Mouse (Mus musculus) stomach, postnatal 0 days (tissue): ENCODE measurements around the gene Hist1h2ba. TPM values are rescaled to one million over a fixed set of nuclear protein-coding genes. Genes with fewer than 3 reads are reported as not detected.
A peak's percentile ranks its signal among the peaks of the same experiment; 100 is the strongest.

Source experiments
- ATAC-seq: fragments of 200-750 bp; cut with Nextera tagmentation; 2 replicates; pipeline ENCODE4 v1.8.0; 2017; ENCODE audit not compliant: low FRiP score, low TSS enrichment
- DNase-seq: peaks from one replicate; pipeline ENCODE4 v3.0.0-alpha.2; 2016; ENCODE audit warnings: low spot score
- H3K27ac ChIP-seq: fragments of 300-500 bp; sonication (generic); replicated peaks from 2 replicates; pipeline ENCODE4 v1.5.1; 2014; ENCODE audit warnings: mild to moderate bottlenecking, control low read depth
- H3K27me3 ChIP-seq: fragments of 300-500 bp; sonication (generic); 2 replicates; pipeline ENCODE4 v1.6.1; 2014; ENCODE audit warnings: low read length; ENCODE audit not compliant: control insufficient read depth, insufficient read depth
- H3K36me3 ChIP-seq: fragments of 300-500 bp; sonication (generic); 2 replicates; pipeline ENCODE4 v1.6.1; 2014; ENCODE audit warnings: low read length, mixed read lengths; ENCODE audit not compliant: control insufficient read depth, insufficient read depth
- H3K4me1 ChIP-seq: fragments of 300-500 bp; sonication (generic); replicated peaks from 2 replicates; pipeline ENCODE4 v1.6.1; 2014; ENCODE audit warnings: antibody characterized with exemption; ENCODE audit not compliant: control insufficient read depth, insufficient read depth
- H3K4me2 ChIP-seq: fragments of 300-500 bp; sonication (generic); replicated peaks from 2 replicates; pipeline ENCODE4 v1.6.1; 2014; ENCODE audit warnings: low read depth, mild to moderate bottlenecking, control low read depth, moderate library complexity
- H3K4me3 ChIP-seq: fragments of 300-500 bp; sonication (generic); 2 replicates; pipeline ENCODE4 v1.5.1; 2014; ENCODE audit warnings: low read depth, low read length, control low read depth
- H3K9ac ChIP-seq: fragments of 300-500 bp; sonication (generic); 2 replicates; pipeline ENCODE4 v1.6.1; 2014; ENCODE audit warnings: mild to moderate bottlenecking, low read length, control low read depth, mixed read lengths
- H3K9me3 ChIP-seq: fragments of 300-500 bp; sonication (generic); 2 replicates; pipeline ENCODE4 v1.6.1; 2016; ENCODE audit warnings: low read length; ENCODE audit not compliant: control insufficient read depth
- CTCF ChIP-seq: IDR thresholded peaks from 2 replicates; pipeline ENCODE4 v1.5.1; 2016; ENCODE audit warnings: antibody characterized with exemption, low read depth, mild to moderate bottlenecking, moderate library complexity
- EP300 ChIP-seq: optimal IDR thresholded peaks from 2 replicates; pipeline ENCODE3; 2016; ENCODE audit warnings: antibody characterized with exemption
- WGBS: fragments of 180-500 bp; shearing (Covaris S2); extraction: QIAGEN DNeasy Blood & Tissue Kit; methylation state at CpG from one replicate; pipeline ENCODE4 v1.1.7; 2014; 5-methylcytosine and 5-hydroxymethylcytosine counted together
- microRNA-seq: library from miRNA; unstranded; fragments of <30 nt; microRNA quantifications from one replicate; pipeline ENCODE4, GENCODE M21; 2016
- polyA plus RNA-seq: library from polyadenylated mRNA; unstranded; fragments of >200 nt; fragmentation: Nextera tagmentation; extraction: Ambion mirVana; gene quantifications from 2 replicates; pipeline ENCODE4 v1.2.1, GENCODE M21; 2015

Gene Hist1h2ba
- polyA plus RNA-seq, 1 experiment from 2014 or later, result not detected

DNA sequence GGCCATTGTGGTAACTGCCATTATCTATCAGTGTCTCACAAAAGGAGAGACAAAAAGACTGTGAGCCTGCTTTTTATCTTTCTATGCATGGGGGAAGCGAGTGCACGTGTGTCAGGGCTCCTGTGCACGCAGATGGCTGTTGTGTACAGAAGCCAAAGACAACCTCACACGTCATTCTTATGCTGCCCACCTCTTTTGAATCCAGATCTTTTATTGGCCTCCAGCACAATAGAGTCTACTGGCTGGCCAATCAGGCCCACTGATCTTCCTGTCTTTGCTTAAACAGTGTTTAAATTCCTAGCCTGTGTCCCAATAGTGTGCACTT, 40.7 kb downstream of the Hist1h2ba start:
- H3K27me3 ChIP-seq, result no peaks in the 10 kb centered on the region
- H3K27ac ChIP-seq, result no peak overlapping the region
- ATAC-seq (no peak), DNase-seq (no peak)
- 52% methylated on average over 4 of the region's 4 CpGs for WGBS
- no peak overlapping the region for H3K9ac ChIP-seq
- H3K36me3 ChIP-seq, result no peaks in the 10 kb centered on the region
- TF ChIP-seq EP300, result no peak
- no peak for TF ChIP-seq CTCF
- H3K4me1 ChIP-seq, result no peaks in the 10 kb centered on the region
- H3K9me3 ChIP-seq, result no peaks in the 10 kb centered on the region
- H3K4me2 ChIP-seq, result no peak overlapping the region
- H3K4me3 ChIP-seq, result no peak overlapping the region

- no peak overlapping the region for H3K4me3 ChIP-seq
- no peak for DNase-seq
- H3K4me2 ChIP-seq, result no peak overlapping the region
- no peak for TF ChIP-seq CTCF
- TF ChIP-seq EP300, result no peak
- no peaks in the 10 kb centered on the region for H3K4me1 ChIP-seq
- no peaks in the 10 kb centered on the region for H3K9me3 ChIP-seq
- no peak overlapping the region for H3K27ac ChIP-seq
- ATAC-seq, result no peak
- H3K27me3 ChIP-seq, result no peaks in the 10 kb centered on the region
- 35% methylated on average over 9 of the region's 9 CpGs for WGBS
- no peaks in the 10 kb centered on the region for H3K36me3 ChIP-seq
- no peak overlapping the region for H3K9ac ChIP-seq
Observed at GRCm38 (mm10) chr13:23892592-23893268, 41.2 kb downstream of the Hist1h2ba start.

- Histone ChIP-seq H3K27ac (no peak overlapping the region), H3K4me1 (no peaks in the 10 kb centered on the region), H3K36me3 (no peaks in the 10 kb centered on the region), H3K4me2 (no peak overlapping the region), H3K9ac (no peak overlapping the region), H3K27me3 (no peaks in the 10 kb centered on the region), H3K4me3 (no peak overlapping the region), H3K9me3 (no peaks in the 10 kb centered on the region)
- ATAC-seq (no peak), DNase-seq (no peak)
- TF ChIP-seq EP300 (no peak), CTCF (no peak)
- WGBS, result 40% methylated on average over 6 of the region's 6 CpGs
Observed at GRCm38 (mm10) chr13:23889011-23889605, 44.8 kb downstream of the Hist1h2ba start.

GRCm38 (mm10) chr13:23887026-23887725, 46.8 kb downstream of the Hist1h2ba start:
- Histone ChIP-seq H3K9me3 (no peaks in the 10 kb centered on the region), H3K36me3 (no peaks in the 10 kb centered on the region), H3K4me3 (no peak overlapping the region), H3K27ac (no peak overlapping the region), H3K4me2 (no peak overlapping the region), H3K27me3 (no peaks in the 10 kb centered on the region), H3K4me1 (no peaks in the 10 kb centered on the region), H3K9ac (no peak overlapping the region)
- no peak for TF ChIP-seq EP300
- TF ChIP-seq CTCF, result no peak
- WGBS, result 78% methylated on average over 3 of the region's 3 CpGs
- no peak for DNase-seq
- ATAC-seq, result no peak

GRCm38 (mm10) chr13:23885540-23885939, 48.4 kb downstream of the Hist1h2ba start:
- WGBS, result 34% methylated on average over 2 of the region's 2 CpGs
- ATAC-seq (no peak), DNase-seq (peak; percentile 24)
- no peak overlapping the region for H3K4me3 ChIP-seq
- H3K36me3 ChIP-seq, result no peaks in the 10 kb centered on the region
- no peak overlapping the region for H3K9ac ChIP-seq
- H3K4me1 ChIP-seq, result no peaks in the 10 kb centered on the region
- no peaks in the 10 kb centered on the region for H3K27me3 ChIP-seq
- TF ChIP-seq CTCF (peak; percentile 70), EP300 (no peak)
- no peak overlapping the region for H3K4me2 ChIP-seq
- H3K9me3 ChIP-seq, result no peaks in the 10 kb centered on the region
- H3K27ac ChIP-seq, result no peak overlapping the region

Small RNA genes lying within 50 kb of the gene (microRNA-seq; reads per million reads assigned to microRNA genes)
- not detected for gene Gm44344

Other genes with a start within 250 kb of the Hist1h2ba start
- gene Hist1h2bc, start 250.0 kb downstream of the Hist1h2ba start, polyA plus RNA-seq, result 105 and 115 TPM in 2 replicates
- gene Hist1h1t, start 238.3 kb downstream of the Hist1h2ba start, polyA plus RNA-seq, result not detected in 2 replicates
- 2.1 and 3.2 TPM in 2 replicates for gene Hist1h4c, start 235.7 kb downstream of the Hist1h2ba start, polyA plus RNA-seq
- 11.2 and 12.9 TPM in 2 replicates for gene Hfe, start 223.3 kb downstream of the Hist1h2ba start, polyA plus RNA-seq
- 96.1 and 104 TPM in 2 replicates for gene Hist1h1c, start 195.3 kb downstream of the Hist1h2ba start, polyA plus RNA-seq
- 1.2 and 1.8 TPM in 2 replicates for gene Hist1h3c, start 188.6 kb downstream of the Hist1h2ba start, polyA plus RNA-seq
- 0.40 and 0.91 TPM in 2 replicates for gene Hist1h2bb, start 187.4 kb downstream of the Hist1h2ba start, polyA plus RNA-seq
- 7.3 and 15.7 TPM in 2 replicates for gene Hist1h2ab, start 183.0 kb downstream of the Hist1h2ba start, polyA plus RNA-seq
- gene Hist1h3b, start 181.9 kb downstream of the Hist1h2ba start, polyA plus RNA-seq, result 3.9 and 6.7 TPM in 2 replicates
- gene Hist1h4b, start 177.1 kb downstream of the Hist1h2ba start, polyA plus RNA-seq, result 0.46 and 2.0 TPM in 2 replicates
- gene Hist1h4a, start 172.9 kb downstream of the Hist1h2ba start, polyA plus RNA-seq, result 0.34 and 0.80 TPM in 2 replicates
- gene Hist1h3a, start 171.8 kb downstream of the Hist1h2ba start, polyA plus RNA-seq, result 1.9 and 3.7 TPM in 2 replicates
- 0.64 and 1.4 TPM in 2 replicates for gene Hist1h1a, start 170.5 kb downstream of the Hist1h2ba start, polyA plus RNA-seq
- 0.18 and 0.29 TPM in 2 replicates for gene Trim38, start 164.2 kb downstream of the Hist1h2ba start, polyA plus RNA-seq
- 0.59 and 0.61 TPM in 2 replicates for gene Slc17a2, start 127.2 kb downstream of the Hist1h2ba start, polyA plus RNA-seq
- gene Slc17a3, start 94.7 kb downstream of the Hist1h2ba start, polyA plus RNA-seq, result not detected in 2 replicates
- not detected in 2 replicates for gene Slc17a1, start 66.4 kb downstream of the Hist1h2ba start, polyA plus RNA-seq
- gene Slc17a4, start 19.1 kb downstream of the Hist1h2ba start, polyA plus RNA-seq, result 0.07 and 0.21 TPM in 2 replicates
- not detected in 2 replicates for gene Hist1h2aa, start 306 bp upstream of the Hist1h2ba start, polyA plus RNA-seq
- gene Scgn, start 57.1 kb upstream of the Hist1h2ba start, polyA plus RNA-seq, result 10.9 and 11.3 TPM in 2 replicates